Mouse (Mus musculus) liver, embryonic 14.5 days (tissue): Measurements from ENCODE around the gene Pdxk.

ENCODE experiments used
- CTCF ChIP-seq: IDR thresholded peaks from 2 replicates; pipeline ENCODE4 v1.5.1; 2016; ENCODE audit warnings: antibody characterized with exemption, low read depth, control low read depth
- EP300 ChIP-seq: IDR thresholded peaks from 2 replicates; pipeline ENCODE4 v1.6.1; 2016; ENCODE audit warnings: antibody characterized with exemption, low read depth

- no peak for TF ChIP-seq CTCF
- TF ChIP-seq EP300 = no peak
These were observed 36.7 kb downstream of the Pdxk start for GRCm38 (mm10) chr10:78428070-78428469.
